Mouse (Mus musculus) MEL (cell line): ENCODE measurements at regions not wholly inside any gene's neighbourhood (a gene's known extent, or its start where the extent isn't known, plus 50 kb on each side); places are given as distances from the start of the nearest gene placed in this dataset.
A peak's percentile ranks its signal among the peaks of the same experiment; 100 is the strongest.

Experiments used
- DNase-seq: peaks from one replicate; pipeline ENCODE4 v3.0.0; 2011; ENCODE audit warnings: low read depth, low spot score
- H3K27ac ChIP-seq: 2 replicates; pipeline ENCODE4 v1.5.1; 2012; ENCODE audit warnings: low read depth, mild to moderate bottlenecking, control low read depth, low read length, moderate library complexity; ENCODE audit not compliant: control insufficient read depth
- H3K27me3 ChIP-seq, 2 experiments: fragments of 150-350 bp in 1 of 2; sonication (generic) in 1 of 2; 2 replicates each; pipeline ENCODE4 v1.6.1; 2012; ENCODE audit warnings: low read length in 2 of 2, mild to moderate bottlenecking in 2 of 2, improper control_type of control experiment in 1 of 2, moderate library complexity in 1 of 2; ENCODE audit not compliant: insufficient read depth in 2 of 2, control insufficient read depth in 1 of 2
- H3K36me3 ChIP-seq, 2 experiments: 2 replicates each; pipeline ENCODE4 v1.6.1; 2012 to 2014; ENCODE audit warnings: low read length in 2 of 2, improper control_type of control experiment in 1 of 2, inconsistent platforms in 1 of 2, mild to moderate bottlenecking in 1 of 2; ENCODE audit not compliant: insufficient read depth in 2 of 2, control insufficient read depth in 1 of 2
- H3K4me1 ChIP-seq, 2 experiments: fragments of 150-350 bp in 1 of 2; sonication (generic) in 1 of 2; 2 replicates each; pipeline ENCODE4 v1.6.1; 2012; ENCODE audit warnings: low read length in 2 of 2, improper control_type of control experiment in 1 of 2, mild to moderate bottlenecking in 1 of 2; ENCODE audit not compliant: insufficient read depth in 2 of 2, control insufficient read depth in 1 of 2
- H3K4me3 ChIP-seq, 2 experiments: fragments of 150-350 bp in 1 of 2; sonication (generic) in 1 of 2; 2 replicates each; pipeline ENCODE4 v1.5.1; 2012; ENCODE audit warnings: low read depth in 2 of 2, low read length in 2 of 2, mild to moderate bottlenecking in 2 of 2, moderate library complexity in 2 of 2, control low read depth in 1 of 2, improper control_type of control experiment in 1 of 2; ENCODE audit not compliant: control insufficient read depth in 1 of 2, insufficient read depth in 1 of 2
- H3K79me2 ChIP-seq: 2 replicates; pipeline ENCODE4 v1.6.1; 2012; ENCODE audit warnings: mild to moderate bottlenecking, low read length, moderate library complexity; ENCODE audit not compliant: control insufficient read depth, poor library complexity, insufficient read depth
- H3K9ac ChIP-seq: 2 replicates; pipeline ENCODE4 v1.6.1; 2012; ENCODE audit warnings: low read depth, mild to moderate bottlenecking, control low read depth, low read length, moderate library complexity; ENCODE audit not compliant: control insufficient read depth, poor library complexity, severe bottlenecking
- H3K9me3 ChIP-seq: fragments of 150-350 bp; sonication (generic); replicated peaks from 2 replicates; pipeline ENCODE4 v1.6.1; 2012; ENCODE audit warnings: mild to moderate bottlenecking, low read length, improper control_type of control experiment, moderate library complexity; ENCODE audit not compliant: insufficient read depth
- CHD1 ChIP-seq: IDR thresholded peaks from 2 replicates; pipeline ENCODE4 v1.6.1; 2012; ENCODE audit warnings: low read depth, mild to moderate bottlenecking, inconsistent platforms, low read length, improper control_type of control experiment
- CTCF ChIP-seq, 3 experiments: IDR thresholded peaks in 2 of 3; conservative IDR thresholded peaks in 1 of 3; 2 replicates each; pipeline ENCODE4 v1.5.1; 2011 to 2012; ENCODE audit warnings: low read length in 3 of 3, low read depth in 2 of 3, mild to moderate bottlenecking in 2 of 3, improper control_type of control experiment in 1 of 3, inconsistent platforms in 1 of 3, mixed read lengths in 1 of 3, moderate library complexity in 1 of 3; ENCODE audit not compliant: control insufficient read depth in 1 of 3, insufficient read depth in 1 of 3, poor library complexity in 1 of 3, severe bottlenecking in 1 of 3
- GATA1 ChIP-seq: IDR thresholded peaks from 2 replicates; pipeline ENCODE4 v1.6.1; 2011; ENCODE audit warnings: low read depth, low read length, improper control_type of control experiment
- HCFC1 ChIP-seq: IDR thresholded peaks from 2 replicates; pipeline ENCODE4 v1.6.1; 2012; ENCODE audit warnings: low read depth, mild to moderate bottlenecking, inconsistent platforms, low read length, improper control_type of control experiment, moderate library complexity
- KAT2A ChIP-seq: conservative IDR thresholded peaks from 2 replicates; pipeline ENCODE4 v1.6.1; 2012; ENCODE audit warnings: low read depth, low read length, improper control_type of control experiment, inconsistent platforms
- MAFK ChIP-seq: IDR thresholded peaks from 2 replicates; pipeline ENCODE4 v1.6.1; 2011; ENCODE audit warnings: low read depth, mild to moderate bottlenecking, low read length, improper control_type of control experiment, borderline replicate concordance
- MAX ChIP-seq: IDR thresholded peaks from 2 replicates; pipeline ENCODE4 v1.6.1; 2011; ENCODE audit warnings: low read length, improper control_type of control experiment
- MAZ ChIP-seq: IDR thresholded peaks from 2 replicates; pipeline ENCODE4 v1.6.1; 2012; ENCODE audit warnings: low read depth, mild to moderate bottlenecking, inconsistent platforms, low read length, improper control_type of control experiment
- MEF2A ChIP-seq: IDR thresholded peaks from 2 replicates; pipeline ENCODE4 v1.6.1; 2014; ENCODE audit warnings: low read depth, mild to moderate bottlenecking, inconsistent platforms, low read length, improper control_type of control experiment; ENCODE audit not compliant: poor library complexity, insufficient replicate concordance, severe bottlenecking; ENCODE audit errors: extremely low read depth
- MXI1 ChIP-seq: IDR thresholded peaks from 2 replicates; pipeline ENCODE4 v1.6.1; 2011; ENCODE audit warnings: mild to moderate bottlenecking, low read depth, low read length, improper control_type of control experiment
- MYC ChIP-seq: IDR thresholded peaks from 2 replicates; pipeline ENCODE4 v1.6.1; 2011; ENCODE audit warnings: low read depth, mild to moderate bottlenecking, low read length, improper control_type of control experiment, moderate library complexity
- POLR2AphosphoS2 ChIP-seq: IDR thresholded peaks from 2 replicates; pipeline ENCODE4 v1.6.1; 2011; ENCODE audit warnings: low read length, improper control_type of control experiment
- POLR2AphosphoS5 ChIP-seq: IDR thresholded peaks from 2 replicates; pipeline ENCODE4 v1.6.1; 2012; ENCODE audit warnings: low read depth, borderline replicate concordance, mild to moderate bottlenecking, inconsistent platforms, low read length, moderate library complexity, mixed read lengths
- RAD21 ChIP-seq: IDR thresholded peaks from 2 replicates; pipeline ENCODE4 v1.6.1; 2011; ENCODE audit warnings: mild to moderate bottlenecking, low read depth, low read length, improper control_type of control experiment
- SMC3 ChIP-seq: IDR thresholded peaks from 2 replicates; pipeline ENCODE4 v1.6.1; 2011; ENCODE audit warnings: low read depth, low read length, improper control_type of control experiment
- TAL1 ChIP-seq: IDR thresholded peaks from 2 replicates; pipeline ENCODE4 v1.6.1; 2012; ENCODE audit warnings: mild to moderate bottlenecking, inconsistent platforms, low read length, moderate library complexity, mixed read lengths
- USF1 ChIP-seq: IDR thresholded peaks from 2 replicates; pipeline ENCODE4 v1.6.1; 2014; ENCODE audit warnings: low read depth, mild to moderate bottlenecking, inconsistent platforms, low read length, improper control_type of control experiment, moderate library complexity
- ZC3H11A ChIP-seq: IDR thresholded peaks from 2 replicates; pipeline ENCODE4 v1.6.1; 2012; ENCODE audit warnings: low read depth, mild to moderate bottlenecking, inconsistent platforms, low read length, improper control_type of control experiment
- ZKSCAN1 ChIP-seq: IDR thresholded peaks from 2 replicates; pipeline ENCODE4 v1.6.1; 2012; ENCODE audit warnings: low read depth, mild to moderate bottlenecking, inconsistent platforms, low read length, improper control_type of control experiment, moderate library complexity
- ZNF384 ChIP-seq: IDR thresholded peaks from 2 replicates; pipeline ENCODE4 v1.6.1; 2012; ENCODE audit warnings: low read depth, mild to moderate bottlenecking, inconsistent platforms, low read length, improper control_type of control experiment

DNA sequence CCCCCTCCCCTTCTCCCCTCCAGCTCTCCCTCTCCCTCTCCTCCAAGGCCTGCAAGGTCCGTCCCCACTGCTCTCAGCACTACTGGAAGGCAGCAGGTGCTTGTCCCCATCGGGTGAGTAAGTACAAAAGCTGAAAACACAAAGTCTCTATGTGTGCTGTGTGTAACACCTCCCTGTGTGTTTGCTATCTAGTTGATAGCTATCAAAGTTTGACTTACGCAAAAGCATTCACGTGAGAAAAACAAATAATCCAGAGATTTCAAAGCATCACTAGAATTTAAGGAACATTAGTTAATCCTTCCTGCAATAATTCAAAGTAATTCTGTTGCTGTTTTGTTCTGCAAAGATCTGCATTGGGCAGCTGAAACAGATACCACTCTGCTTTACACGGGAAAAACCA lies 156.5 kb downstream of the Ptger3 start:
- no peak for TF ChIP-seq MEF2A
- no peak for TF ChIP-seq ZKSCAN1
- TF ChIP-seq ZC3H11A: no peak
- TF ChIP-seq MAFK: no peak
- no peak for TF ChIP-seq MAZ
- TF ChIP-seq MXI1: no peak
- no peak for TF ChIP-seq POLR2AphosphoS5
- no peak for TF ChIP-seq GATA1
- TF ChIP-seq TAL1: no peak
- TF ChIP-seq USF1: no peak
- TF ChIP-seq MAX: no peak
- TF ChIP-seq CHD1: no peak
- no peak for TF ChIP-seq HCFC1
- TF ChIP-seq POLR2AphosphoS2: no peak
- TF ChIP-seq SMC3: no peak
- TF ChIP-seq MYC: no peak
- TF ChIP-seq KAT2A: no peak
- no peak for TF ChIP-seq CTCF (IDR thresholded peaks at IDR 0.05 in 2 of 3, conservative IDR thresholded peaks at IDR 0.05 in 1 of 3; ENCODE audit: control insufficient read depth in 1 of 3, insufficient read depth in 1 of 3, low read depth in 2 of 3, low read length in 3 of 3, poor library complexity in 1 of 3, severe bottlenecking in 1 of 3)
- Histone ChIP-seq H3K36me3 (no peaks in the 10 kb centered on the region), H3K9me3 (no peaks in the 10 kb centered on the region), H3K27me3 (0 out of 4 replicates have a peak, but pooled peaks cover 0 to 2% of the 10 kb centered on the region in 2 experiments), H3K9ac (no peak overlapping the region), H3K79me2 (no peaks in the 10 kb centered on the region), H3K4me3 (no peak overlapping the region), H3K4me1 (no peaks in the 10 kb centered on the region), H3K27ac (no peak overlapping the region)
- DNase-seq: no peak

DNA sequence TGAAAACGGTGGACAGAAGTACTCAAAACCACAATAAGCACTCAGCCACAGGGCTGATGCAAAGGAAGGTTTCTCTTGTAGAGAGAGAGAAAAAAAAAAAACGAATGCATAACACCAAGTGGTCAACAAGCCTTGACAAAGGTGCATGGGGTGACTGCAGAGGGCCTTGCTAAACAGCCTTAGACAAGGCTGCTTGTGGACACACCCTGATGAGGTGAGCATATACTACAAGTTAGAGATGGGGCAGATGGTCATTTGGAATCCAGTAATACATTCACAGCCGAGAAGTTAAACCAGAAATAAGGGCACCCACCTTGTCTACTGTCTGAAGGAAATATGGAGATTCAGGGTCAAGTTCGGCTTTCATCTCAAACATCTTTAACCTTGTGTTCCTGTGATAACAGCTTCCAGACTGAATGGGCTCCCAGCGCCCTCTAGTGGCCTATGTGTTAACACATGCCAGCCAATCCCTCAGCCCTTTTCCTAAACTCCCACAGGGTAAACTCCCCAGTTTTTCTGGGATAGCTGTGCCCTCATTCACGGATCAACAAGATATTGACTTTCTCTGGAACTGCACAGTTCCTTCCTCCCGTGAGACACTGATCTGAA lies 150.7 kb downstream of the Ptger3 start:
- H3K27me3 ChIP-seq: no peaks in the 10 kb centered on the region; a peak in 1 of 4 replicates
- no peak overlapping the region for H3K9ac ChIP-seq
- DNase-seq: peak; percentile 74
- TF ChIP-seq GATA1 (0 out of 2 replicates have a peak, but pooled peaks have one; percentile 11), CTCF (IDR thresholded peaks at IDR 0.05 in 2 of 3, conservative IDR thresholded peaks at IDR 0.05 in 1 of 3; ENCODE audit: control insufficient read depth in 1 of 3, insufficient read depth in 1 of 3, low read depth in 2 of 3, low read length in 3 of 3, poor library complexity in 1 of 3, severe bottlenecking in 1 of 3) (peak; percentile 83 to 90 (median 88)), ZNF384 (no peak), SMC3 (peak; percentile 96), RAD21 (peak; percentile 94), ZC3H11A (peak; percentile 88), HCFC1 (no peak)
- TF ChIP-seq, all 39 proteins: peak for 5
- Histone ChIP-seq H3K4me3 (no peak overlapping the region), H3K27ac (no peak overlapping the region), H3K79me2 (no peaks in the 10 kb centered on the region), H3K9me3 (no peaks in the 10 kb centered on the region), H3K4me1 (no peaks in the 10 kb centered on the region), H3K36me3 (no peaks in the 10 kb centered on the region)
